Comparison of ENCODE assay signal across 9 mouse cellular contexts in the genomic region with DNA sequence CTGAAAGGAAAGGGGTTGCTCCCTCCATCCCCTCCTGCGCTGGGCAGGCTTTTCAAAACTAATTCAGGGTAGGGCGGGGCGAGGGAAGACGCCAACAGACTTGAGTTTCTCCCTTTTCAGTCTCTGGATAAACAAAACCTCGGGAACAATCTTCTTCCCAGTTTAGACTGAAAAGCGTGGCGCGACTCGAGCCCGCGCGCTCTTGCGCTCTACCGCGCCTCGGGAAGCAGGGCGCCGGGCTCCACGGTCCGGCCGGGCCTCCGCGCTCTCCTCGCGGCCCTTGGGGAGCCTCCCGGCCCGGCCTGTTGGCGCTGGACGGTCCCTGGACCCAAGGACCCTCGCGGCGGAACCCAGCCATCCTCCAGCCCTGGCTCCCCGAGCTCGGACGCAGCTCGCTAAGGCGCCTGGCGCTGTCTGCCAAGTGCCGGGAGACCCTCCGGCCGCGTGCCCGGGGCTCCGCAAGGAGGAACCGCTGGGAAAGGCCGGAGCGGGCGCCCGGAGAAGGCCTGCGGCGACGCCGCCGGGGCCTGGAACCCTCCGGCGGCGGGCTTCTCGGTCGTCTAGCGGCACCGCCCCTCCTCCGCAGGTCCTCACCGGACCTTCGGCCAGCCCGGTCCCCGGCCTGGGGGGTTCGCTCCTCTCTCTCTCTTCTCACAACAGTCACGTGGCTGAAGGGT. TPM values are rescaled to one million over a fixed set of nuclear protein-coding genes. Genes with fewer than 3 reads are reported as not detected.
A peak's percentile ranks its signal among the peaks of the same experiment; 100 is the strongest.
DNase-seq lines count a peak whose midpoint lies in the region; ATAC-seq and TF ChIP-seq lines count a peak whose summit lies in the region.
"Had no signal": no experiment of that assay in that cellular context is flagged by ENCODE, and none has a peak within 500 bp of the region (broad histone marks: within the 10 kb centered on the region; RNA-seq: fewer than 3 reads in every experiment).

No protein-coding gene starts in this region.

- DNase-seq in kidney, adult 2 months, result no peak
- peak; percentile 79 for DNase-seq in embryo, embryonic 10.5 days (ENCODE audit: low spot score)
- DNase-seq in hindbrain, embryonic 14.5 days (ENCODE audit: low spot score), result peak; percentile 40
- peak; percentile 68 for DNase-seq in right cerebral cortex, postnatal 4 days
- no peak for DNase-seq in T-cell, adult 2 months (ENCODE audit: low spot score)
- no peak for DNase-seq in cerebellum, postnatal 25 days

- H3K9ac ChIP-seq in kidney, embryonic 16.5 days (replicated peaks; ENCODE audit: low read length), result peak overlapping the region; percentile 52
- peak overlapping the region; percentile 29; the same call in 1 of the 2 replicates for H3K9ac ChIP-seq in hindbrain, embryonic 14.5 days
- H3K9ac ChIP-seq in liver, embryonic 12.5 days, result no peak overlapping the region

- no peaks in the 10 kb centered on the region for H3K36me3 ChIP-seq in kidney, embryonic 16.5 days (ENCODE audit: insufficient read depth, low read length)
- no peaks in the 10 kb centered on the region for H3K36me3 ChIP-seq in kidney, adult 2 months (ENCODE audit: control insufficient read depth, insufficient read depth, low read length)
- H3K36me3 ChIP-seq in hindbrain, embryonic 14.5 days (replicated peaks; ENCODE audit: control insufficient read depth, insufficient read depth), result no peaks in the 10 kb centered on the region
- H3K36me3 ChIP-seq in liver, embryonic 12.5 days, result no peaks in the 10 kb centered on the region

- ATAC-seq in kidney, embryonic 16.5 days (ENCODE audit: low FRiP score, low TSS enrichment), result peak; percentile 73; the same call in 1 of the 2 replicates
- peak; percentile 83; the same call in 1 of the 2 replicates for ATAC-seq in hindbrain, embryonic 14.5 days (ENCODE audit: low FRiP score)
- no peak for ATAC-seq in liver, embryonic 12.5 days

- 0% methylated on average over 62 of the region's 68 CpGs for WGBS in kidney, embryonic 16.5 days
- 1% methylated on average over 68 of the region's 68 CpGs for WGBS in kidney, adult 2 months
- WGBS in hindbrain, embryonic 14.5 days, result under 1% methylated on average over 67 of the region's 68 CpGs
- under 1% methylated on average over 31 of the region's 68 CpGs for WGBS in liver, embryonic 12.5 days (ENCODE audit: insufficient replicate concordance)

- H3K27ac ChIP-seq in kidney, embryonic 16.5 days (ENCODE audit: low read length), result no peak overlapping the region
- no peak overlapping the region for H3K27ac ChIP-seq in kidney, adult 2 months (ENCODE audit: insufficient read depth, low read depth, low read length)
- H3K27ac ChIP-seq in hindbrain, embryonic 14.5 days, result no peak overlapping the region
- H3K27ac ChIP-seq in liver, embryonic 12.5 days, result no peak overlapping the region

- peaks cover 8% of the 10 kb centered on the region; the same call in 1 of the 2 replicates for H3K4me1 ChIP-seq in kidney, embryonic 16.5 days (ENCODE audit: insufficient read depth, low read length)
- no peaks in the 10 kb centered on the region for H3K4me1 ChIP-seq in kidney, adult 2 months (ENCODE audit: control insufficient read depth, insufficient read depth, low read length)
- no peaks in the 10 kb centered on the region for H3K4me1 ChIP-seq in hindbrain, embryonic 14.5 days (replicated peaks; ENCODE audit: control insufficient read depth, insufficient read depth, low read length)
- H3K4me1 ChIP-seq in liver, embryonic 12.5 days, result no peaks in the 10 kb centered on the region

- H3K4me3 ChIP-seq in kidney, embryonic 16.5 days (ENCODE audit: low read length), result peak overlapping the region; percentile 45
- H3K4me3 ChIP-seq in kidney, adult 2 months (ENCODE audit: insufficient read depth, low read depth, low read length), result no peak overlapping the region
- H3K4me3 ChIP-seq in hindbrain, embryonic 14.5 days (replicated peaks; ENCODE audit: low read length), result peak overlapping the region; percentile 27
- H3K4me3 ChIP-seq in liver, embryonic 12.5 days, result peak overlapping the region; percentile 34

- H3K4me2 ChIP-seq in kidney, embryonic 16.5 days (replicated peaks; ENCODE audit: low read depth, low read length), result peak overlapping the region; percentile 69
- H3K4me2 ChIP-seq in hindbrain, embryonic 14.5 days (replicated peaks), result peak overlapping the region; percentile 53
- H3K4me2 ChIP-seq in liver, embryonic 12.5 days, result peak overlapping the region; percentile 53

- no peaks in the 10 kb centered on the region for H3K9me3 ChIP-seq in kidney, embryonic 16.5 days (ENCODE audit: low read length)
- no peaks in the 10 kb centered on the region for H3K9me3 ChIP-seq in hindbrain, embryonic 14.5 days (ENCODE audit: control insufficient read depth, low read length)
- no peaks in the 10 kb centered on the region for H3K9me3 ChIP-seq in liver, embryonic 12.5 days (replicated peaks)

- TF ChIP-seq POLR2A in kidney, adult 2 months (IDR thresholded peaks at IDR 0.05; ENCODE audit: low read depth, low read length), result no peak

- no peak for TF ChIP-seq CTCF in kidney, adult 2 months (conservative IDR thresholded peaks at IDR 0.05; ENCODE audit: insufficient read depth, insufficient read length, low read depth, low read length)

- peaks cover 67% of the 10 kb centered on the region for H3K27me3 ChIP-seq in kidney, embryonic 16.5 days (ENCODE audit: insufficient read depth, low read length)
- H3K27me3 ChIP-seq in kidney, adult 2 months (replicated peaks; ENCODE audit: control insufficient read depth, insufficient read depth, low read length), result peaks cover 1% of the 10 kb centered on the region; the same call in 1 of the 2 replicates
- peaks cover 87% of the 10 kb centered on the region for H3K27me3 ChIP-seq in hindbrain, embryonic 14.5 days (ENCODE audit: control insufficient read depth, insufficient read depth, low read length)
- H3K27me3 ChIP-seq in liver, embryonic 12.5 days (replicated peaks), result peaks cover 48% of the 10 kb centered on the region

RNA-seq across cellular contexts. Expression of a gene that starts 16.3 kb away (rescaled TPM):
- not detected in 2 replicates for polyA plus RNA-seq in kidney, embryonic 16.5 days (2015; fragmentation: Nextera tagmentation; extraction: Ambion mirVana)
- not detected in 2 replicates for polyA plus RNA-seq in kidney, adult 2 months (2012; rRNA removed)
- polyA plus RNA-seq in hindbrain, embryonic 14.5 days (2014; fragmentation: Nextera tagmentation; extraction: Ambion mirVana), result not detected in 2 replicates
- not detected in 2 replicates for polyA plus RNA-seq in liver, embryonic 12.5 days (2016; fragmentation: Nextera tagmentation; extraction: Ambion mirVana)
- polyA plus RNA-seq: liver, adult 2 months had no signal

RNA-seq across cellular contexts. Expression of a gene that starts 18.8 kb away (rescaled TPM):
- polyA plus RNA-seq in kidney, embryonic 16.5 days (2015; fragmentation: Nextera tagmentation; extraction: Ambion mirVana), result not detected in 2 replicates
- not detected in 2 replicates for polyA plus RNA-seq in kidney, adult 2 months (2012; rRNA removed)
- not detected in 2 replicates for polyA plus RNA-seq in hindbrain, embryonic 14.5 days (2014; fragmentation: Nextera tagmentation; extraction: Ambion mirVana)
- polyA plus RNA-seq in liver, embryonic 12.5 days (2016; fragmentation: Nextera tagmentation; extraction: Ambion mirVana), result 0.06 TPM in 1 of 2 replicates, not detected in the other
- polyA plus RNA-seq: liver, adult 2 months had no signal

Comparison
In these comparisons a context has a peak if more than half of its experiments do, and no peak if none do; other contexts are left out.
1. DNase-seq: peak in embryo, embryonic 10.5 days (single experiment), hindbrain, embryonic 14.5 days (single experiment) and right cerebral cortex, postnatal 4 days (single experiment); none in kidney, adult 2 months (single experiment), T-cell, adult 2 months (single experiment) and cerebellum, postnatal 25 days (0 of 2).
2. Peak in every context shown above with its lines, with median percentiles within 50 percentile points of each other: H3K4me2 ChIP-seq.